Mouse (Mus musculus) heart, postnatal 0 days (tissue): ENCODE data around the gene Card6. TPM values are rescaled to one million over a fixed set of nuclear protein-coding genes. Genes with fewer than 3 reads are reported as not detected.
A peak's percentile ranks its signal among the peaks of the same experiment; 100 is the strongest.

ENCODE experiments used
- ATAC-seq: fragments of 200-750 bp; cut with Nextera tagmentation; 2 replicates; pipeline ENCODE4 v1.8.0; 2017; ENCODE audit warnings: low read depth, moderate number of reproducible peaks, moderate library complexity; ENCODE audit not compliant: insufficient read depth
- DNase-seq: peaks from one replicate; pipeline ENCODE4 v3.0.0-alpha.2; 2016; ENCODE audit warnings: low spot score
- H3K27ac ChIP-seq: fragments of 300-500 bp; sonication (generic); 2 replicates; pipeline ENCODE4 v1.5.1; 2014; ENCODE audit warnings: low read depth, mild to moderate bottlenecking
- H3K27me3 ChIP-seq: fragments of 300-500 bp; sonication (generic); 2 replicates; pipeline ENCODE4 v1.6.1; 2014; ENCODE audit warnings: low read length, mixed read lengths; ENCODE audit not compliant: control insufficient read depth, insufficient read depth
- H3K36me3 ChIP-seq: fragments of 300-500 bp; sonication (generic); replicated peaks from 2 replicates; pipeline ENCODE4 v1.6.1; 2014; ENCODE audit warnings: low read length, mixed read lengths; ENCODE audit not compliant: control insufficient read depth, insufficient read depth
- H3K4me1 ChIP-seq: fragments of 300-500 bp; sonication (generic); 2 replicates; pipeline ENCODE4 v1.6.1; 2014; ENCODE audit warnings: antibody characterized with exemption; ENCODE audit not compliant: control insufficient read depth, insufficient read depth
- H3K4me2 ChIP-seq: fragments of 300-500 bp; sonication (generic); 2 replicates; pipeline ENCODE4 v1.6.1; 2014; ENCODE audit warnings: low read depth, mild to moderate bottlenecking, low read length, moderate library complexity
- H3K4me3 ChIP-seq: fragments of 300-500 bp; sonication (generic); 2 replicates; pipeline ENCODE4 v1.5.1; 2014; ENCODE audit warnings: low read depth, low read length
- H3K9ac ChIP-seq: fragments of 300-500 bp; sonication (generic); replicated peaks from 2 replicates; pipeline ENCODE4 v1.6.1; 2014; ENCODE audit warnings: low read depth, low read length, mixed read lengths
- H3K9me3 ChIP-seq: fragments of 300-500 bp; sonication (generic); replicated peaks from 2 replicates; pipeline ENCODE4 v1.6.1; 2016; ENCODE audit warnings: low read length; ENCODE audit not compliant: control insufficient read depth
- CTCF ChIP-seq: IDR thresholded peaks from 2 replicates; pipeline ENCODE4 v1.5.1; 2016; ENCODE audit warnings: antibody characterized with exemption, control low read depth, low read depth
- EP300 ChIP-seq: IDR thresholded peaks from 2 replicates; pipeline ENCODE4 v1.6.1; 2016; ENCODE audit warnings: antibody characterized with exemption, low read depth
- WGBS: fragments of 180-500 bp; shearing (Covaris S2); extraction: QIAGEN DNeasy Blood & Tissue Kit; methylation state at CpG from one replicate; pipeline ENCODE4 v1.1.7; 2014; 5-methylcytosine and 5-hydroxymethylcytosine counted together
- polyA plus RNA-seq: library from polyadenylated mRNA; unstranded; fragments of >200 nt; fragmentation: Nextera tagmentation; extraction: Ambion mirVana; gene quantifications from 2 replicates; pipeline ENCODE4 v1.2.1, GENCODE M21; 2015
- total RNA-seq: library from RNA; depleted of rRNA; stranded (reverse); fragments of >200 nt; gene quantifications from 2 replicates; pipeline ENCODE4 v1.2.3, GENCODE M21; 2014; ENCODE audit warnings: low replicate concordance

The Card6 gene
- total and polyA plus RNA-seq, 2 experiments from 2014 or later: 1.7 to 1.8 TPM

DNA sequence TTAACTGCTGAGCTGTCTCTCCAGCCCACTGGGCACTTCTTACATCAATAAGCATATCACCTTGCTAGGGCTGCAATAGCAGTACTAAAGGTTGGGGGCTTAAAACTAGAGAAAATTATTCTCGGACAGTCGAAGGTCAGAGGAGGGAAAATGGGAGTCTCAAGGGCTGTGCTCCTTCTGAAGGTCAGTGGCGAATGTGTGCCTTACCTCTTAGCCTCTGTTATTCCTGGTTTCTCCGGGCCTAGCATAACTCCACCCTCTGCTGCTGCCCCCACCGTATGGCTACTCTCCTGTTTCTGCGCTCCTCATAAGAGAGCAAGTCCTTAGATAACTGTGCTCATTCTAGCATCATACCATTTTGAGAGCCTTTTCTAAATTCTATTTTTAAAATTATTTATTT, 43.8 kb upstream of the Card6 start:
- Histone ChIP-seq H3K36me3 (no peaks in the 10 kb centered on the region), H3K27me3 (no peaks in the 10 kb centered on the region), H3K4me2 (no peak overlapping the region), H3K4me1 (peaks cover 2% of the 10 kb centered on the region; the same call in 1 of the 2 replicates), H3K27ac (no peak overlapping the region), H3K9ac (no peak overlapping the region), H3K4me3 (no peak overlapping the region), H3K9me3 (no peaks in the 10 kb centered on the region)
- DNase-seq (no peak), ATAC-seq (no peak)
- WGBS: 86% methylated on average over 6 of the region's 6 CpGs
- TF ChIP-seq EP300 (no peak), CTCF (no peak)

DNA sequence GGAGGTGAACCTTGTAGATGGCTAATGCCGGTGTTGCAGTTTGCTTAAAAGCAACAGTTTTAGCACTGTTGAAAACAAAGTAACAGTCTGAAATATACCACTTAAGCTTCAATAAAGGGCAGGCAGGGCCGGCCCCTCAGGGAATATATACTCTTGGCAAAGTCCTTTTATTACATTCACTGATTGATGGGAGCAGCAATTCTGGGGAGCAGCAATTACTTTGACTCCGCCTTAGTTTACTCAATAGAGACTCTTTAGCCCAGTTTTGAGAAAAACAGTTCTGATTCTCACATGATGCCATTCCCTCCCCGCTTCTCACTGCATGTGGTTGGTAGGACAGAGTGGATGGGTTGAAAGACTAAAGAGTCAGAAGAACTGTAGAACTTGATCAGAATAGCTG, 40.8 kb upstream of the Card6 start:
- H3K4me3 ChIP-seq: no peak overlapping the region
- peaks cover 9% of the 10 kb centered on the region for H3K4me1 ChIP-seq
- H3K27me3 ChIP-seq: no peaks in the 10 kb centered on the region
- no peak overlapping the region for H3K27ac ChIP-seq
- H3K36me3 ChIP-seq: no peaks in the 10 kb centered on the region
- no peak overlapping the region for H3K9ac ChIP-seq
- WGBS: 80% methylated on average over 4 of the region's 4 CpGs
- DNase-seq (no peak), ATAC-seq (no peak)
- no peak for TF ChIP-seq EP300
- no peak for TF ChIP-seq CTCF
- no peak overlapping the region for H3K4me2 ChIP-seq
- no peaks in the 10 kb centered on the region for H3K9me3 ChIP-seq

DNA sequence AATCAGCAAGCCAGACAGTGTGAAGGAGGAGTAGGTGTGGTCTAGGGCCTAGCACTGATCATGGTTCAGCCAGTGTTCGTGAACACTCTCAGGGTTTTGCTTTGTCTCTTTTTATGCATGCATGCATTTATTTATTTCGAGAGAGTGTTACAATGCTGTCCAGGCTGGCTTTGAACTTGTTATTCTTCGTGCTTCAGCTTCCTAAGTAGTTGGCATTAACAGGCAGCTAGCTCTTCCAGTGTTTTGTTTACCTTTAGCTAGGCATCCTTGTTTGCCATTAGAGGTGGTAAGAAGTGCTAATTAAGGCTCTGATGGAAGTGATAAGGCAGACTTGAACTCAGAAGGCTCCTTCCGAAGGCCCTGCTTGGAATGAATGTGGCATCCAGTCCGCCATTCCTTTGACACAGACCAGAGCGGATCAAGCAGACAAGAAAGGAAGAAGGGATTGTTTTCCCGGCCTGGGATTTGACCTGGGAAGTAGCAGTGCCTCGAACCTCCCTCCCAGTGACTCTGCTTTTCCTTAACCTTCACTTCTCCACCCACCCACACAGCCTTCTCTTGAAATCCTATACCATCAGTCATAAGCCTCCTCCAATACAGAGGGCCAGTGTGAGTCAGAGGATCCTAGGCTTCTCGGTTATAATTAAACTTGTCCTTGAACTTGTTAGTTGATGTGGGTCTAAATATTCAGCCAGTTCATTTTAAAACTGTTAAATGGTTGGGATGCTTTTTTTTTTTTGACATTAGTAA, 37.0 kb upstream of the Card6 start:
- Histone ChIP-seq H3K27me3 (no peaks in the 10 kb centered on the region), H3K4me1 (peaks cover 9% of the 10 kb centered on the region), H3K9me3 (no peaks in the 10 kb centered on the region), H3K4me2 (peak overlapping the region; percentile 73; the same call in 1 of the 2 replicates), H3K4me3 (no peak overlapping the region), H3K9ac (no peak overlapping the region), H3K27ac (no peak overlapping the region), H3K36me3 (no peaks in the 10 kb centered on the region)
- ATAC-seq (no peak), DNase-seq (no peak)
- 40% methylated on average over 9 of the region's 9 CpGs for WGBS
- TF ChIP-seq EP300: no peak
- TF ChIP-seq CTCF: no peak

DNA sequence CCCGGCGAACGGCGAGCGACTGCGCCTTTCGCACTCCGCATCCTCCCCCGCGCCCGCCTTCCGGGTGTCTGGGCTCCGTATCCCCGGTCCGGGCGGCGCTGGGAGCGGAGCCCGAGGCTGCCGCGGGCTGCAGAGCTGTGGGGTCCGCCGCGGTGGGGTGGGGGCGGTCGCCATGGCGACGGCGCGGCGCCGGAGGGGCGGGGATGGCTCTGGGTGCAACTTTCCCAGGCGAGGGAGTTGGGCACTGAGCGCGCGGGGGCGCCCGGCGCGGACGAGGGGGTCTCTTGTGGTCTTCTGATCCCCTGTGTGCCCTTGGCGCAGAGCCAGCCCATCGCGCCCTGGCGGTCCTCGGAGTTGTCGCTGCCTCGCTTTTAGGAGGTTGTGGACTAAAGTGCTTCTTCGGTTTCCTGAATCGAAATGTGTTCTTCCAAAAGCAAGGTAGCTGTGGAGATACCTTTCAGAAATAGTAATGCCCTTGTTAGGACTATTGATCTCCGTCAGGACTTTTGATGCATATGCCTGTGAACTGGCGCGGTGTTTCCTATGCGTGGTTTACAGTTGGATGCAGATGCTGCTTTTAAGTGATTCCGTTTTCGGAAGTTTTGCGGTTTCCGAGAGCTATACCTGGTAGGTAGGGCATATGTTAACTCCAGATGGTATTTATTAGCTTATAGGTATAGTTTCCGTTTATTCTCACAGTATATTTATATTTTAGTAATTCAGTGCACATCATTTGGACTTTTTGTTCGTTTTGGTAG, 35.9 kb upstream of the Card6 start:
- DNase-seq (peak; percentile 27), ATAC-seq (peak; percentile 77)
- TF ChIP-seq EP300 (no peak), CTCF (0 out of 2 replicates have a peak, but pooled peaks have one; percentile 16)
- peak overlapping the region; percentile 73 for H3K4me2 ChIP-seq
- H3K4me3 ChIP-seq: peak overlapping the region; percentile 99
- no peaks in the 10 kb centered on the region for H3K9me3 ChIP-seq
- H3K27ac ChIP-seq: peak overlapping the region; percentile 91
- H3K4me1 ChIP-seq: peaks cover 9% of the 10 kb centered on the region
- H3K36me3 ChIP-seq: no peaks in the 10 kb centered on the region
- H3K9ac ChIP-seq: peak overlapping the region; percentile 86
- under 1% methylated on average over 56 of the region's 61 CpGs for WGBS
- H3K27me3 ChIP-seq: no peaks in the 10 kb centered on the region

DNA sequence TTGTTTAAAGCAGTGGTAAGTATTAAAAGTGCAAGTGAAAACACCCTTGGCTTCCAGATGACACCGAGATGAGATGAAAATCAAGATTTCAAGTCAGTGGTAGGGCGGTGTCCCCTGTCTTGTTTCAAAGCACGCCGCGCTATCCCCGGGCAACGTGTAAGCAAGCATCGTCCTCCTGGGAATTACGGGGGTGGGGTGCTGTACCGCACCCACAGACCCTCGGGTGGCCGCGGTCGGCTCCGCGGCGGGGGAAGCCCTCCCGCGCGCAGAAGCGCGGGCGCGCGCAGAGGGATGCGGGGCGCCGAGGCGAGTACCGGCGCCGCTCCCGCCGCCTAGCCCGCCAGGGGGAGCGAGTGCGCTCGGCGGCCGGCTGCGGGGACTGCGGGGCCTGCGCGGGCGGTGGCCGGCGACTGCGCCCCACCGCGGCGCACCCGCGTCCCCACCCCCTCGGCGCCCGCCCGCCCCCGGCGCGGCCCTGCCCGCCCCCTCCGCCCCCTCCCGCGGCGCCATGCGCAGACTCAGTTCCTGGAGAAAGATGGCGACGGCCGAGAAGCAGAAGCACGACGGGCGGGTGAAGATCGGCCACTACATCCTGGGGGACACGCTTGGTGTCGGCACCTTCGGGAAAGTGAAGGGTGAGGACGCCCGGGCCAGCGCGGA, 35.2 kb upstream of the Card6 start, which contains the start of gene Prkaa1:
Gene Prkaa1, plus strand, starts transcription at position 501 of the 660 bp plus-strand sequence.
- WGBS: under 1% methylated on average over 60 of the region's 80 CpGs
- peak within 1 kb of the TSS; percentile 73 for H3K4me2 ChIP-seq
- no peaks in the 10 kb centered on the region for H3K27me3 ChIP-seq
- no peaks in the 10 kb centered on the region for H3K9me3 ChIP-seq
- peak; percentile 93 for ATAC-seq
- peak within 1 kb of the TSS; percentile 99 for H3K4me3 ChIP-seq
- H3K27ac ChIP-seq: peak within 1 kb of the TSS; percentile 91
- peak within 1 kb of the TSS; percentile 86 for H3K9ac ChIP-seq
- peak; percentile 76 for DNase-seq
- peaks cover 9% of the 10 kb centered on the region for H3K4me1 ChIP-seq
- H3K36me3 ChIP-seq: no peaks in the 10 kb centered on the region
- no peak for TF ChIP-seq CTCF
- no peak for TF ChIP-seq EP300
